Mouse (Mus musculus) cerebellum, postnatal 10 days (tissue): ENCODE data around the gene Tfap2c.

Experiments used
- DNase-seq, 2 experiments: peaks; one replicate each; pipeline ENCODE4 v3.0.0; 2021; ENCODE audit warnings: mixed read lengths in 2 of 2

Gene Tfap2c

DNA sequence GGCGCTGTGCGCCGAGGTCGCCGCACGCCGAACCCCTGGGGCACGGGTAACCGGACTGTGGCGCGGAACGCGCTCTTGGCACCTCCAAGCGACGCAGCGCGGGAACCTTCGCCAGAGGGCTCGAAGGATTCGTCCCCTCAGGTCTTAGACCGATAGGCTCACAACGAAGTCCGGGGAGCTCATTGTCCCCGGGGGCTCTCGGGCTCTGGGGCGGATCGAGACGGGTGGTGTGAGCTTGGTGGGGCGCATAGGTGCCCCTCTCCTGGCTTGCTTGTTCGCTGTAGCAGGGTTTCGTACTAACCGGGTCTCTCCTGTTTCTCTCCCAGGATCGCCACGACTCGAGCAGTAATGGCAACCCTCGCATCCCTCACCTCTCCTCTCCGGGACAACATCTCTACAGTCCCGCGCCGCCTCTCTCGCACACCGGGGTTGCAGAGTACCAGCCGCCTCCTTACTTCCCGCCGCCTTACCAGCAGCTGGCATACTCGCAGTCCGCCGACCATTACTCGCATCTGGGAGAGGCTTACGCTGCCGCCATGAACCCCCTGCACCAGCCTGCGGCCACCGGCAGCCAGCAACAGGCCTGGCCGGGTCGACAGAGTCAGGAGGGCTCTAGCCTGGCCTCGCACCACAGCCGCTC, 1.8 kb downstream of the Tfap2c start:
- peak; percentile 31 to 53 for DNase-seq

GRCm38 (mm10) chr2:172551872-172552271, 2.5 kb downstream of the Tfap2c start:
- no peak for DNase-seq

- DNase-seq = no peak
These were observed 3.3 kb downstream of the Tfap2c start for GRCm38 (mm10) chr2:172552666-172553065.

GRCm38 (mm10) chr2:172554211-172554610, 4.8 kb downstream of the Tfap2c start:
- DNase-seq = peak in 1 of 2 experiments; percentile 12

DNA sequence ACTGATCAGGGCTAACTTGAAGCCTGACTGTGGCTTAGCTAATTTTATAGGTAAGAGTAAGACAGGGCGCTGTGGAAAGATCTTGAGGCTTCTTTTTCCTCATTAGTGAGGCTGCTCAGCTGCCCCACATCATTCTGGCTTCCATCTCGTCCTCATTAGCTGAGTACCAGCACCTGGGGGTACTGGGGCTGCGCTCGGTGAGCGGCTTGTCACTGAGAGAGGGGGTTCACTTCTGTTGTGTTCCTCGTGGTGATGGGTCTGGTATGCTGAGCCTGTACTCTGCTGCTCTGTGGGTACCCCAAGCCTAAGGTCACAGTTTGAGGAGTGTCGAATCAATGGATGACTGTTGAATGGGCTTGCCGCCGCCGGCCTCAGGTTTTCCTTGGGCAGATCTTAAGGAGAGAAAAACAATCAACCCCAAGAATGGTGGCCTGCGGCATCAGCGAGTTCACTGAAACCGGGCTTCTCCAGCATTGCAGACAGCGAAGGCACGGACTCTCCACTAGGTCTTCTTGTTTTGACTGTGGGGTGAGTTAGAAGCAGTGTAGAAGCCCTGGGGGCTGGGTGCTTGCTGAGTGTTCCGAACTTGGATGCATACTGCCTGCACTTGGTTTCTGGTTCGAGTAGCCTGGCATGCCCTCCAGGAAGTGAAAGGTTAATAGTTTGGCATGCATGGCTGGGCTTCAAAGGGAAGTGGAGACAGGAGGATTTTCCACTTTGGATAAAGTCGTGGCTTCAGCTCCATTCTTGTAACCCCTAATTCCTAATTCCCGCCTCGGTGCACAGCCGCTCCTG, 9.5 kb downstream of the Tfap2c start:
- DNase-seq = no peak

DNA sequence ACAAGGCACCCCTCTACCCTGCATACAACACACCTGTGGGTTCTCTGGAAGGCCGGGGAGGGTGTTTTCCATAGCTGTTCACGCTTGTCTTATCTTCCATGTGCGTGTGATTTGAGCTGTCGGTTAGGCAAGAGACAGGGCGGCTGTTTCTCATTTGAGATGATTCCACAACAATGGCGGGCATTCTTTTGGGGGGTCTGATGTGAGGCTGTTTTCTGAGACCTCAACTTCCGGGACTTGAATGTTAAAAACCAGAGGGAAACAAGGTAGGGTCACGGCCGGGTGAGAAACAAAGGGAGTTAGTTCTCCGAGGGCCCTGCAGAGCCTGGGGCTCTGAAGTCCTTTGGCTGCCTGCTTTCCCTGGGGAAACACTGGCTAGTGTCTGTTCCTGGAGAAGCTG, 11.6 kb downstream of the Tfap2c start:
- DNase-seq = no peak

GRCm38 (mm10) chr2:172567835-172568234, 18.4 kb downstream of the Tfap2c start:
- no peak for DNase-seq

DNA sequence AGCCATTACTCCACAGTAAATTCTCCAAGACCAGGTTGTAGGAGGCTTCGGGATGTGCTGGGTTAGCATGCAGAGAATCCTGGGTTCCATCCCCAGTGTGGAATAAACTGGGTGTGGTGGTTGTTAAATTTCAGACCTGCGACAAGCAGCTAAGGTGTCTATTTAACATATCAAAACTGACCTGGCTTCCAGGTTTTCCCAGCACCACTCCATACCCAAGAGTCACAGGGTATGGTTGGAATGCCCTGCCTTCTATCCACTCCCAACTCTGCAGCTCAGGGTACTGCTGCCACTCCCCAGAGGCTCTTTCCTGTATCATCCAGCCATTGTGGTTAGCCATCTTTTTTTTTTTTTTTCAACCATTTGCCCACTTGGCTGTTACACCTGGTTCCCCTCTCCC, 19.1 kb downstream of the Tfap2c start:
- DNase-seq = no peak

- DNase-seq = no peak
These were observed 27.9 kb downstream of the Tfap2c start for GRCm38 (mm10) chr2:172577196-172577766.

DNA sequence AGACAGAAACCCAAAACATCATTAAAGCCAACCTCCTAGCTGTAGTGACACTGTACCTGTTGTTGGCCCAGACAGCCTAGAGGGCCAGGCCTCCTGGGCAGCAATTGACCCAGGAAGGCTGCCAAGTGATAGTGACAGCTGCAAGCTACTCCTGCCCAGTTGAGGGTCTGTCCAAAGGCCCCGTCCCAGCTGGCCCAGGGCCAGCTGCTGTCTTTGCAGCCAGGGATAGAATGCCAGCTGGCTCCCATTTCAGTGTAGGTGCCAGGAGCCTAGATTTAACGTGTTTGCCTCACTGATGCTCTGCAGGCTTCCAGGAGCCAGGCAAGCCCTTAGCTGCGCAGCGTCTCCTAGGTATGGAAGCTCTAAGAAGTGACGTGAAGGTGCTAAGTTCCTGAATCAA, 29.8 kb downstream of the Tfap2c start:
- DNase-seq = peak; percentile 95 to 96

DNA sequence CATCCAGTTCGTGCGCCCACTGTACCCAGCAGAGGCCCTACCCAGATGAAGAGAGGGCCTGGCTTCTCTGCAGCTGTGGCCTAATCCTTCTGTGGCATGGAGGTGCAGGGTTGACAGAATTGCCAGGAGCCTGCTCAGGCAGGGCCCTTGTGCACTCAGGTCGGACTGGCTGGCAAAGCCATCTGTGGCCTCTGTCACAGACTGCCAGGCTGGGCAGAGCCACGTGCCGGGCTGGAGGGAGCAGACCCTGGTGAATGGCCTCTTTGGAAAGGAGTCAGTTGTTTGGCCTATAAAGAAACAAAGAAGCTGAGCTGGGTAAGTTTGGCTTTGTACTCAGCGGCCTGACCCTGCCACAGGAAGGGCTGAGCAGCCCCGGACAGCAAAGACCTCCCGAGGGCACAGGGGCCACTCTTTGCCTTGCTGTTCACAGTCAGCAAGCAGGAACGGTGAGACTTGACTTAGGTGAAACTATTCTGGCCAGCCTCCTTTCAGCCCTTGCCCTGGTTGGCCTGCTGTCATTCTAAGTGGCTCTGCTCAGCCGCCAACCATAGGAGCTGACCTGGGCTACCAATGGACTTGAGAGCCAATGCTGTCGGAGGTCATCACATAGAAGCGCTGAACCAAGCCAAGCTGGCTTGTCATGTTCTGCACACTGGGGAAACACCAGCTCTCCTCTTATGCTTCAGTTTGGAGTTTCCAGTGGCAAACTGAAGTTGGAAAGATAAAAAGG, 31.3 kb downstream of the Tfap2c start:
- peak; percentile 61 to 74 for DNase-seq

GRCm38 (mm10) chr2:172583312-172583711, 33.9 kb downstream of the Tfap2c start:
- DNase-seq = no peak

DNA sequence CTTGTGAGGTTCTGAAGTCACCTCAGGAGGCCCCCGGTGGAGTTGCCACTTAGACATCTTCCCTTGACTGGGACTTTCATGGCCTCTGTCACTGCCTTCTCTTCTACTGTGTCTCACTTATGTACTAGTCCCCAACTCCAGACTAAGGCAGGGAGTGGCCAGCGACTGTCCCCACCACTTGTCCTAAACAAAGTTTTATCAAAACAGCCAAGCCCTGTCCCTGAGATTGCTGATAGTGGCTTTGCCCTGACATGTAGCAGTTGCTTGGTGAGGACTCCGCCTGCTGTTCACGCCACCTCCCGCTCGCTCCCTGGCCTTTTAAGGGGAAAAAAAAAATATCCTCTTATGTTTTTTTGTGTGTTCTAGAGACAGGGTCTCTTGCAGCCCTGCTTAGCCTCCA, 35.9 kb downstream of the Tfap2c start:
- DNase-seq = no peak

- DNase-seq = no peak
These were observed 39.7 kb downstream of the Tfap2c start for GRCm38 (mm10) chr2:172589048-172589447.

DNA sequence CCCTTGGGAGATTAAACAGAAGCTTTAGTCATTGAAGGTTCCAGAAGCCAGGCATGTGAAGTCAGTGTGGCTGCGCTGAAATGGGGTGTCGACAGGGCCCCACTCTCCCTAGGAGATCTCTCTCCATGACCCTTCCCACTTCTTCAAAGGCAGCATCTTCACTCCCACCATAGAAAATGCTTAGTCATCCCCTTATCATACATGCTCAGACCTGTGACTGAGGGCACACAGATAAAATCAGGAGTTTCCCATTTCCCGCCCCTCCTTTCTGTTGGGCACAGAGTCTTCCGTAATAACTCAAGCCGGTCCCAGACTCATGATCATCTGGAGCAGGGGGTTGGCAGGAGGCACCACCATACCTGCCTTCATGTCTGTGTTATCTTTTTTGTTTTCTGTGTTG, 41.4 kb downstream of the Tfap2c start:
- DNase-seq = no peak

- no peak for DNase-seq
These were observed 44.9 kb downstream of the Tfap2c start for GRCm38 (mm10) chr2:172594326-172594725.

DNA sequence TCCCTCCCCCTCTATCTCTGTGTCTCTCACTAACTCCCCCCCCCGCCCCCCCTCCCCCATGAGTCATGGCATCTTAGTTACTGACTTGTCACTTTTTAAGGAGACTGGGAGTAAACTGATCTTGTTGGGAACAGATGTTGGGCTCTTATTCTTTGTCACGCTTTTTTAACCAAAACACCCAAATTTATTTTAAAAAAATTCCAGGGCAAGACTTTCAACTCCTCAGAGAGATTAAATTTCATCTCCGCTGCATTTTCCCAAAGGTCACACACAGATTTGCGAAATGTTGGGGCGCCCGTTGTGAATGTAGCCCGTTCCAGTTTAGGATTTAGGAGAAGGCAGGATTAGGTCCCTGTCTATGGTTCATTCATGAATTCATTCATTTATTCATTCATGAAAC, 47.7 kb downstream of the Tfap2c start:
- no peak for DNase-seq

DNA sequence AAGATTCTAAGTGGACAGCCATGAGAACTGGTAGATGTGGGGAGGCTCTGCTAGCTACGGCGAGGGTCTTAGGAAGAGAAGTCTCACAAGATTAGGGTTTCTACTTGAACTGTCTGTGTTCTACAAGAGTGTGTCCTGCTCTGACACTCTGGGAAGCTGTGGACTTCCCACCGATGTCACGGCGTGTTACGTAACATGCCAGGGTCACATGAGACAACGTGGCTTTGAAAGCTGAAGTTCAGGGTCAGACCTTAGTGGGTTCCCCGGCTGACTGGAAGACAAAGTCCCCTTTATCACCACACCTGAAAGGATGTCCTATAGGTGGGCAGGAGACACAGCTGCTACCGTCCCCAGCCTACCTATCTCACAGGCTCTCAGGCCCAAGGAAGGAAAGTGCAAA, 48.5 kb downstream of the Tfap2c start:
- no peak for DNase-seq

GRCm38 (mm10) chr2:172604625-172605024, 55.2 kb downstream of the Tfap2c start:
- DNase-seq = no peak

GRCm38 (mm10) chr2:172605642-172606041, 56.2 kb downstream of the Tfap2c start:
- peak; percentile 25 to 27 for DNase-seq

DNA sequence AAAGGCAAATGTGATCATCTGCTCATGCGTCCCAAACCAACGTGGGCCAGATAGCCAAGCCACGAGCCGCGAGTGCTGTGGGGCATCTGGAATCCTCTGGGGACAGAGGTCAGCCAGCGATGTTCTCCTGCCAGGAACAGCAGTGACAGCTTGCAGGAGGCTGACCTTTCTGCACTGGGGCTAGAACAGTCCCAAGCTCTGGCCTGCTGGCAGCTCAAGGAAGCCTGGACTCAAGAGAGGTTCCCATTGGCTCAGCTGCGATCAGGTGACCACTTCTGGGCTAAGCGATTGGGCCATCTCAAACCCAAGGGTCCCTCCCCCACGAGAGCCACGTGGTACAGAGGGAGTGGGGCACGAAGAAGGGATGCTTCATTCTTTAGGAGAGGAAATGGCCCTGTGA, 58.3 kb downstream of the Tfap2c start:
- DNase-seq = peak; percentile 14 to 16
